ENCODE assay signal across 13 mouse cellular contexts in the genomic region with DNA sequence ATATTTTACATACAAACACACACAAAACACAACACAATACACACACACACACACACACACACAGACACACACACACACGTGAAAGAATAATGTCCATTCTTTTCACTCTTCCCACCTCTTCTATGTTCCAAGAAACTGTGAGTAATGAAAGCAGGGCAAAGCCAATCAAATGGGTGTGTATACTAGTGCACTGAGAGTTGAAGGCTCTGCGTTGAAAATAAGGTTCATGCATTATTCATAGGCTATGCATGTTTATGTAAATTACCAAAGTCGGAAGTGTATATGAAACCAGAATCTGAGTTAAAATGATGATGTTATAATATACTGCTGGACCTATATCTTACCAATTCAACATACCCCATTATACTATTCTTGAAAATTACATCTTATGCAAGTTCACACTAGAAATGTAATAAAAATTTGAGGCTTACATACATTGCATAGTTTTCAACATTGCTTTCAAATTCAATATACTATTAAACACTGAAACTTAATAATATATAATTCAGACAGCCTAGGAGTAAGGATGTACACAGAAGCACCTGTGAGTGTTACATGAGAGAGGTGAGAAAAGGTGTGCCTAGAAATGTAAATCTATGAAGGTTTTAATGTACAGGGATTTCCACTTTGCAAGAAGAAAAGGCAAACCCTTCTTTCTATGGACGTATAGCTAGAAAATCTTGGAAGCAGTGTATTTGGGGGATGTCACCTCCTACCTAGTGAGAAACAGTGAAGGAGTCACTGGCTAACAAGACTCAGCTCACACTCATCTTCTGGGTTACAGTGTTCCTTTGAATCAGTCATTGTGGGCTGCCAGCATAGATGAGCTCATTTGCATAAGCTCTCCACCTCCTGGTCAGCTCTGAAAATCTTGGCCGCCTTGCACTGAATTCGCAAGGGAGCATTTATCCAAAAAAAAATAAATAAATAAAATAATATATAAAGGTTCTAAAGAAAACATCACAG.
DNase-seq lines count a peak whose midpoint lies in the region; ATAC-seq and TF ChIP-seq lines count a peak whose summit lies in the region.
"Had no signal": no experiment of that assay in that cellular context is flagged by ENCODE, and none has a peak within 500 bp of the region (broad histone marks: within the 10 kb centered on the region; RNA-seq: fewer than 3 reads in every experiment).

No protein-coding gene starts in this region.

- no peak for TF ChIP-seq CTCF in kidney, adult 2 months (conservative IDR thresholded peaks at IDR 0.05; ENCODE audit: insufficient read depth, insufficient read length, low read depth, low read length)

- no peak overlapping the region for H3K4me3 ChIP-seq in embryonic facial prominence, embryonic 11.5 days (ENCODE audit: low read depth, low read length)
- H3K4me3 ChIP-seq in embryonic facial prominence, embryonic 10.5 days, result no peak overlapping the region
- no peak overlapping the region for H3K4me3 ChIP-seq in forebrain, embryonic 14.5 days (ENCODE audit: low read depth, low read length)
- no peak overlapping the region for H3K4me3 ChIP-seq in kidney, adult 2 months (ENCODE audit: insufficient read depth, low read depth, low read length)
- H3K4me3 ChIP-seq: heart, embryonic 15.5 days; limb, embryonic 15.5 days had no signal

- 0 out of 2 replicates have a peak, but pooled peaks have one; percentile 56 for ATAC-seq in embryonic facial prominence, embryonic 11.5 days (replicated peaks; ENCODE audit: insufficient number of reproducible peaks, low FRiP score, low TSS enrichment, low read depth)
- ATAC-seq in forebrain, embryonic 14.5 days, result peak; percentile 93
- no peak for ATAC-seq in megakaryocyte-erythroid progenitor cell, adult 5-6 weeks (replicated peaks; ENCODE audit: low FRiP score, low TSS enrichment, poor library complexity, severe bottlenecking)

- DNase-seq in embryonic facial prominence, embryonic 11.5 days (ENCODE audit: low spot score), result no peak
- DNase-seq in embryonic facial prominence, embryonic 10.5 days (ENCODE audit: low spot score), result no peak
- peak; percentile 88 for DNase-seq in forebrain, embryonic 14.5 days (ENCODE audit: low spot score)
- peak; percentile 27 to 90 for DNase-seq in left cerebral cortex, postnatal 25 days (ENCODE audit: low spot score in 2 of 2)
- DNase-seq in retina, postnatal 1 day, result peak; percentile 23
- DNase-seq in kidney, adult 2 months, result no peak
- no peak for DNase-seq in adrenal gland, adult 2 months
- DNase-seq: adrenal gland, postnatal 36 days; kidney, adult 9 months had no signal

- 63% methylated on average over 6 of the region's 6 CpGs for WGBS in embryonic facial prominence, embryonic 11.5 days
- 67% methylated on average over 6 of the region's 6 CpGs for WGBS in embryonic facial prominence, embryonic 10.5 days
- WGBS in forebrain, embryonic 14.5 days, result 2% methylated on average over 6 of the region's 6 CpGs
- WGBS in kidney, adult 2 months, result 62% methylated on average over 6 of the region's 6 CpGs

- H3K4me1 ChIP-seq in embryonic facial prominence, embryonic 11.5 days (ENCODE audit: control insufficient read depth, insufficient read depth, low read length), result no peaks in the 10 kb centered on the region
- no peaks in the 10 kb centered on the region for H3K4me1 ChIP-seq in embryonic facial prominence, embryonic 10.5 days
- peaks cover 8% of the 10 kb centered on the region for H3K4me1 ChIP-seq in forebrain, embryonic 14.5 days (ENCODE audit: control insufficient read depth, insufficient read depth, low read length)
- no peaks in the 10 kb centered on the region for H3K4me1 ChIP-seq in kidney, adult 2 months (ENCODE audit: control insufficient read depth, insufficient read depth, low read length)
- H3K4me1 ChIP-seq: heart, embryonic 15.5 days; limb, embryonic 15.5 days had no signal

- no peak overlapping the region for H3K4me2 ChIP-seq in embryonic facial prominence, embryonic 11.5 days (ENCODE audit: low read depth, low read length)
- H3K4me2 ChIP-seq in forebrain, embryonic 14.5 days (ENCODE audit: low read length), result peak overlapping the region; percentile 29; the same call in 1 of the 2 replicates
- H3K4me2 ChIP-seq: heart, embryonic 15.5 days; limb, embryonic 15.5 days had no signal

- intact Hi-C loops in left cerebral cortex, postnatal 25 days (cut with DNase I), result no loop called here

- no peaks in the 10 kb centered on the region for H3K27me3 ChIP-seq in embryonic facial prominence, embryonic 11.5 days (ENCODE audit: control insufficient read depth, insufficient read depth, low read length)
- no peaks in the 10 kb centered on the region for H3K27me3 ChIP-seq in embryonic facial prominence, embryonic 10.5 days (replicated peaks; ENCODE audit: low read depth, poor library complexity, severe bottlenecking)
- no peaks in the 10 kb centered on the region for H3K27me3 ChIP-seq in forebrain, embryonic 14.5 days (replicated peaks; ENCODE audit: control insufficient read depth, insufficient read depth, low read length)
- H3K27me3 ChIP-seq in kidney, adult 2 months (replicated peaks; ENCODE audit: control insufficient read depth, insufficient read depth, low read length), result no peaks in the 10 kb centered on the region
- H3K27me3 ChIP-seq: heart, embryonic 15.5 days; limb, embryonic 15.5 days had no signal

- H3K27ac ChIP-seq in embryonic facial prominence, embryonic 11.5 days (replicated peaks; ENCODE audit: low read depth, low read length), result no peak overlapping the region
- H3K27ac ChIP-seq in embryonic facial prominence, embryonic 10.5 days (replicated peaks), result no peak overlapping the region
- peak overlapping the region; percentile 86 for H3K27ac ChIP-seq in forebrain, embryonic 14.5 days (ENCODE audit: low read depth, low read length)
- no peak overlapping the region for H3K27ac ChIP-seq in kidney, adult 2 months (ENCODE audit: insufficient read depth, low read depth, low read length)
- H3K27ac ChIP-seq: heart, embryonic 15.5 days; limb, embryonic 15.5 days; macrophage had no signal

- H3K9me3 ChIP-seq in embryonic facial prominence, embryonic 11.5 days (replicated peaks; ENCODE audit: control insufficient read depth, low read length), result no peaks in the 10 kb centered on the region
- H3K9me3 ChIP-seq in embryonic facial prominence, embryonic 10.5 days, result no peaks in the 10 kb centered on the region
- H3K9me3 ChIP-seq in forebrain, embryonic 14.5 days (replicated peaks; ENCODE audit: control insufficient read depth, low read length), result no peaks in the 10 kb centered on the region
- H3K9me3 ChIP-seq: heart, embryonic 15.5 days; limb, embryonic 15.5 days had no signal

- H3K36me3 ChIP-seq in embryonic facial prominence, embryonic 11.5 days (replicated peaks; ENCODE audit: control insufficient read depth, insufficient read depth, low read depth, low read length), result no peaks in the 10 kb centered on the region
- no peaks in the 10 kb centered on the region for H3K36me3 ChIP-seq in embryonic facial prominence, embryonic 10.5 days (replicated peaks)
- H3K36me3 ChIP-seq in forebrain, embryonic 14.5 days (ENCODE audit: control insufficient read depth, insufficient read depth, low read length), result no peaks in the 10 kb centered on the region
- H3K36me3 ChIP-seq in kidney, adult 2 months (ENCODE audit: control insufficient read depth, insufficient read depth, low read length), result no peaks in the 10 kb centered on the region
- H3K36me3 ChIP-seq: heart, embryonic 15.5 days; limb, embryonic 15.5 days had no signal

- no peak overlapping the region for H3K9ac ChIP-seq in embryonic facial prominence, embryonic 11.5 days (replicated peaks; ENCODE audit: low read length)
- H3K9ac ChIP-seq in forebrain, embryonic 14.5 days (ENCODE audit: low read length), result no peak overlapping the region
- H3K9ac ChIP-seq: heart, embryonic 15.5 days; limb, embryonic 15.5 days had no signal

- no peak for TF ChIP-seq POLR2A in kidney, adult 2 months (IDR thresholded peaks at IDR 0.05; ENCODE audit: low read depth, low read length)

Comparison
In these comparisons a context has a peak if more than half of its experiments do, and no peak if none do; other contexts are left out.
1. DNase-seq: peak in forebrain, embryonic 14.5 days (single experiment), left cerebral cortex, postnatal 25 days (2 of 2) and retina, postnatal 1 day (single experiment); none in embryonic facial prominence, embryonic 11.5 days (single experiment), embryonic facial prominence, embryonic 10.5 days (single experiment), kidney, adult 2 months (single experiment) and adrenal gland, adult 2 months (single experiment).